Mouse (Mus musculus) ES-E14 (cell line): ENCODE measurements around the gene Hdac6. TPM values are rescaled to one million over a fixed set of nuclear protein-coding genes. Genes with fewer than 3 reads are reported as not detected.
"Not testable (repeated sequence)": the region's sequence is repeated elsewhere in the genome, so short reads cannot be mapped to it uniquely, and the experiment has no call there.

Experiments
- DNase-seq: peaks from one replicate; pipeline ENCODE4 v3.0.0-alpha.2; 2013; ENCODE audit warnings: low read depth, low spot score
- H3K27ac ChIP-seq: 2 replicates; pipeline ENCODE4 v1.5.1; 2012; ENCODE audit warnings: low read depth, mild to moderate bottlenecking, low read length, moderate library complexity, mixed read lengths; ENCODE audit not compliant: poor library complexity, insufficient read depth, severe bottlenecking
- H3K36me3 ChIP-seq: 2 replicates; pipeline ENCODE4 v1.6.1; 2012; ENCODE audit warnings: mild to moderate bottlenecking, low read length, moderate library complexity, mixed read lengths; ENCODE audit not compliant: control insufficient read depth, poor library complexity, insufficient read depth, severe bottlenecking
- H3K4me1 ChIP-seq, 2 experiments: fragments of 150-350 bp in 1 of 2; sonication (generic) in 1 of 2; 2 replicates each; pipeline ENCODE4 v1.6.1; 2012; ENCODE audit warnings: low read length in 2 of 2, mild to moderate bottlenecking in 1 of 2, mixed read lengths in 1 of 2; ENCODE audit not compliant: control insufficient read depth in 2 of 2, insufficient read depth in 2 of 2, poor library complexity in 1 of 2
- H3K4me3 ChIP-seq, 2 experiments: fragments of 150-350 bp in 1 of 2; sonication (generic) in 1 of 2; 2 replicates each; pipeline ENCODE4 v1.5.1; 2012; ENCODE audit warnings: low read length in 2 of 2, low read depth in 1 of 2, mild to moderate bottlenecking in 1 of 2, mixed read lengths in 1 of 2; ENCODE audit not compliant: insufficient read depth in 1 of 2, poor library complexity in 1 of 2, severe bottlenecking in 1 of 2
- H3K9ac ChIP-seq: 2 replicates; pipeline ENCODE4 v1.6.1; 2012; ENCODE audit warnings: low read depth, mild to moderate bottlenecking, low read length, mixed read lengths; ENCODE audit not compliant: poor library complexity, insufficient read depth, severe bottlenecking
- H3K9me3 ChIP-seq: fragments of 150-350 bp; sonication (generic); 2 replicates; pipeline ENCODE4 v1.6.1; 2012; ENCODE audit warnings: low read depth, mild to moderate bottlenecking, low read length; ENCODE audit not compliant: control insufficient read depth, insufficient read depth
- CHD2 ChIP-seq: IDR thresholded peaks from 2 replicates; pipeline ENCODE4 v1.6.1; 2014; ENCODE audit warnings: mild to moderate bottlenecking, low read depth, low read length, inconsistent platforms
- HCFC1 ChIP-seq: IDR thresholded peaks from 2 replicates; pipeline ENCODE4 v1.6.1; 2012; ENCODE audit warnings: low read length, inconsistent platforms, borderline replicate concordance; ENCODE audit not compliant: insufficient read depth
- MAFK ChIP-seq: IDR thresholded peaks from 2 replicates; pipeline ENCODE4 v1.6.1; 2014; ENCODE audit warnings: mild to moderate bottlenecking, low read depth, low read length, inconsistent platforms; ENCODE audit not compliant: insufficient read depth
- ZC3H11A ChIP-seq: IDR thresholded peaks from 2 replicates; pipeline ENCODE4 v1.6.1; 2012; ENCODE audit warnings: low read depth, mild to moderate bottlenecking, inconsistent platforms, low read length, borderline replicate concordance
- ZNF384 ChIP-seq: IDR thresholded peaks from 2 replicates; pipeline ENCODE4 v1.6.1; 2012; ENCODE audit warnings: low read depth, low read length, inconsistent platforms
- in situ Hi-C, 2 experiments: fragments of 600-800 bp; cut with MboI; formaldehyde crosslinking; loops; one replicate each; pipeline ENCODE4 v1.15.1; 2025; ENCODE audit warnings: low sequenced_read_pairs in 2 of 2, inconsistent platforms in 1 of 2; ENCODE audit not compliant: unreplicated experiment in 2 of 2
- total RNA-seq: library from RNA; depleted of rRNA; stranded (reverse); fragments of 300-350 nt; gene quantifications from 2 replicates; pipeline ENCODE4 v1.2.3, GENCODE M21; 2012

Hdac6 gene
- total RNA-seq, 1 experiment = 54.6 TPM

DNA sequence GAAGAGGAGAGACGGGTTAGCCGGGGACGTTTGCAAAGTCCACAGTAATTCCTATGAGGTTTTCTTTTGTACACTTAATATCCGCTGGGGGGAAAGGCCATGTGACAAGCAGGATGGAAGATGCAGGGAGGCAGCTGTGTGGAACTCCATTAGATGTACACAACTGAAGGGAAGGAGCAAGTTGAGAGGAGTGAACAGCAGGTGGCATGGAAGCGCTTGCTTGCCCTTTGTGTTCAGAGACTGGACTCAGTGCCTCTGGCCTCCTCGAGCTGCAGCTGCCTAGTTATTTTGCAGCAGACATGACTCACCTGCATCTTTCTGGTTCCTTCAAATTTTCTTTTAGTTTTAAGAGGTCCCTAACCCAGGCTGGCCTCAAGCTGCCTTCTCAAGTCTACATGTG, 37.2 kb downstream of the Hdac6 start:
- H3K4me3 ChIP-seq = no peak overlapping the region
- in situ Hi-C loops = no loop called here
- no peak for DNase-seq
- H3K36me3 ChIP-seq = no peaks in the 10 kb centered on the region
- H3K9me3 ChIP-seq = no peaks in the 10 kb centered on the region
- no peak overlapping the region for H3K27ac ChIP-seq
- no peak overlapping the region for H3K9ac ChIP-seq
- peaks cover 0 to 2% of the 10 kb centered on the region in 2 experiments; a peak in 1 of 4 replicates for H3K4me1 ChIP-seq
- TF ChIP-seq HCFC1 (no peak), ZC3H11A (no peak), CHD2 (no peak), MAFK (no peak), ZNF384 (no peak)

DNA sequence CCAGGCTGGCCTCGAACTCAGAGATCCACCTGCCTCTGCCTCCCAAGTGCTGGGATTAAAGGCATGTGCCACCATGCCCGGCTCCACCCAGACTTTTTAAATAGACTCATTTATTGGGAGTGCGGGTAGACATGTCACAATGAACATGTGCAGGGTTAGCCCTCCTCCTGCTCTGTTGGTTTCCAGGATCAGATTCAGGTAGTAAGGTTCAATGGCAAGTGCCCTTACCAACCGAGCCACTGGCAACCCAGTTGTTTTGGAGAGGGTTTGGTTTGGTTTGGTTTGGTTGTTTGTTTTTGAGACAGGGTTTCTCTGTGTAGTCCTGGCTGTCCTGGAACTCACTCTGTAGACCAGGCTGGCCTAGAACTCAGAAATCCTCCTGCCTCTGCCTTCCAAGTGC, 38.4 kb downstream of the Hdac6 start, which contains the start of gene Gm10490:
Gm10490 (plus strand) TSS at position 301 of the 400 bp plus-strand sequence.
- H3K9me3 ChIP-seq, in situ Hi-C loops, H3K27ac ChIP-seq: not testable (repeated sequence)

DNA sequence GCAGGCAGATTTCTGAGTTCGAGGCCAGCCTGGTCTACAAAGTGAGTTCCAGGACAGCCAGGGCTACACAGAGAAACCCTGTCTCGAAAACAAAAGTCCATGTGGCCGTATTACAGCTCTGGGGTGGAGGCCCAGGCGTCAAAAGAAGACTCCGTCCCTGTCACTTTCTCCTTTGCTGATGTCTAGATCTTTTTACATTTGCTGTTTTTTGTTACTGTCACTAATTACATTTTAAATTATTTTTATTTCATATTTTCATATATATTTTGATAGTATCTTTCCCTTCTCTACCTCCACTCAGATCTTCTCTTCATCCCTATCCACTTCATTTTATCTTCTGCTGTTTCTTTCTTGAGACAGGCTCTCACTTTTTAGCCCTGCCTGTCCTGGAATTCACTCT, 40.0 kb downstream of the Hdac6 start, which contains the start of gene Gm10491:
Gm10491 (minus strand) TSS at position 101 of the 400 bp plus-strand sequence.
- Histone ChIP-seq H3K4me3 (no peak within 1 kb of the TSS), H3K4me1 (peaks cover 0 to 2% of the 10 kb centered on the region in 2 experiments; a peak in 1 of 4 replicates), H3K36me3 (0 out of 2 replicates have a peak, but pooled peaks cover 2% of the 10 kb centered on the region), H3K9me3 (no peaks in the 10 kb centered on the region), H3K27ac (no peak within 1 kb of the TSS), H3K9ac (no peak within 1 kb of the TSS)
- no peak for TF ChIP-seq ZNF384
- TF ChIP-seq CHD2 = no peak
- TF ChIP-seq ZC3H11A = no peak
- no peak for TF ChIP-seq MAFK
- TF ChIP-seq HCFC1 = no peak
- in situ Hi-C loops = no loop called here
- no peak for DNase-seq

More for the DNA sequence above, 38.4 kb downstream of the Hdac6 start, which contains the start of gene Gm10490:
- H3K9ac ChIP-seq, H3K4me1 ChIP-seq, DNase-seq, H3K4me3 ChIP-seq, H3K36me3 ChIP-seq: not testable (repeated sequence)

DNA sequence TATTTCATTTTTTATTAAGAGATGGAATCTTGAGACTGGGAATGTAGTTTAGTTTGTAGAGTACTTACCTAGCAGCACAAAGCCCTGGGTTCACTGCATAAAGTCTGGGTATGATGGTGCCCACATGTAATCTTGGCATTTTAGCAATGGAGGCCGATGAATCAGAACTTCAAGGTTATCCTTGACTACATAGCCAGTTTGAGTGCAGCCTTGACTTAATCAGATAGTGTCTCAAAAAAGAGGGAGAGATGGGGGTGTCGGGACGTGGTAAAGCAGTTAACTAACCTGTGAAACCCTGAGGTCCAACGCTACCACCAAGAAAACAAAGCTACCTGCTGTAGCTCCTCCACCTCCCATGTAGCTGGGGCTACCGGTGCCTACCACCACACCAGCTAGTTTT, 43.2 kb downstream of the Hdac6 start:
- TF ChIP-seq ZC3H11A (no peak), MAFK (no peak), ZNF384 (no peak)
- in situ Hi-C loops = no loop called here
- H3K4me1 ChIP-seq = no peaks in the 10 kb centered on the region
- no peak overlapping the region for H3K9ac ChIP-seq
- H3K36me3 ChIP-seq = 0 out of 2 replicates have a peak, but pooled peaks cover 2% of the 10 kb centered on the region
- H3K4me3 ChIP-seq = no peak overlapping the region
- no peaks in the 10 kb centered on the region for H3K9me3 ChIP-seq
- DNase-seq = no peak
- no peak overlapping the region for H3K27ac ChIP-seq

DNA sequence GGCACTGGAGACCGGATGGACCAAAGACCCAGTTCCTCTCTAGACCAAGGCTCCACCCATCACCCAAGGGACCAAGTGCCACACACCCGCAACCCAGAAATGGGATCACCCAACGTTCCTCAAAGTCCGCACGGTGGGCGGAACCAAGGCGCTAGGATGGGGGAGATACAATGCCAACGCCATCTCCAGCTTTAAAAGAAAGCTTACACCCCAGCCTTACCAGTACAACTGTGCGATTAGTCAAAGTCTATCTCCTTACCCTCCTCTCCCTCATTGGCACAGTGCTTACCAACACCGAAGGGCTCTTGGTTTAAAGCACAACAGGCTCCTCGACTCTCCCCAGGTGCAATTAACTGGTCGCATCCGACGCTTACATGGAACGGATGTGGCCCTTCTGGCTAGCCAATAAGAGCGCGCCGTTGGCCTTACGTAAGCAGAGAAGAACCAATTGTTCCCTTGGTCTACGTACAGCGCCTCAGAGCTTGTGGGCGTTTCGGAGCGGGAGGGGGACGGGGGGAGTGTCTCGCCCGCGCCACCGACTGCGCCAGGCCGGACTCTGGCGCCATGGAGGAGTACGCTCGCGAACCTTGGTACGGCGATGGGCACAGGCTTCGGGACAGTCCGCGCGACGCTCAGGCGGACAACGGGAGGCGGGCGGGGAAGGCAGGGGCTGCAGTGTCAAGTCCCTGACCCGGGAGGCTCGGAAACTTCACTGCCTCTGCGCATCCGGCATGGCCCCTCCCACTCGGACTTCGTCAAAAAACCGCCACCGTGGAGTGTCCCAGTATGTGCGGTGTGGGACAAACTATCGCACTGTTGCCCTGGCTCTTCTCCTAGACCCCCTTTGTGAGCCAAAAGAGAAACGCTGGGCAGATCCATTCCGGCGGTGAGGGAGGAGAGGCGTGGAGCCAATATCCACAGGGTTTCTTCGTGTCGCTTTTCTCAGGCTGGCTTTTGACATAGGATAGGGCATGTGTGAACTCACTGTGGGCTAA, 48.5 kb downstream of the Hdac6 start, which contains the start of the genes Pqbp1 and Timm17b:
Pqbp1 (minus strand) TSS at position 390 of the 995 bp plus-strand sequence.
Timm17b (plus strand) TSS at position 478 of the 995 bp plus-strand sequence.
- H3K9ac ChIP-seq = peak within 1 kb of the TSS; percentile 85
- in situ Hi-C loops = no loop called here
- peaks cover 12% of the 10 kb centered on the region for H3K36me3 ChIP-seq
- no peaks in the 10 kb centered on the region for H3K9me3 ChIP-seq
- H3K4me3 ChIP-seq = peak within 1 kb of the TSS; percentile 85 to 93
- DNase-seq = no peak
- H3K4me1 ChIP-seq = no peaks in the 10 kb centered on the region
- H3K27ac ChIP-seq = peak within 1 kb of the TSS; percentile 74
- TF ChIP-seq ZC3H11A = no peak
- TF ChIP-seq MAFK = no peak
- no peak for TF ChIP-seq CHD2
- no peak for TF ChIP-seq ZNF384
- no peak for TF ChIP-seq HCFC1
